Mouse (Mus musculus) heart, adult 2 months (tissue): ENCODE data around the gene Adcy2.

Experiments used
- CTCF ChIP-seq: fragments of 200-600 bp; IDR thresholded peaks from 2 replicates; pipeline ENCODE4 v1.8.1; 2022; ENCODE audit warnings: antibody characterized with exemption, mild to moderate bottlenecking, moderate library complexity
- POLR2A ChIP-seq: fragments of 200-500 bp; IDR thresholded peaks from 2 replicates; pipeline ENCODE4 v1.6.1; 2011; ENCODE audit warnings: mild to moderate bottlenecking, low read depth, low read length, control low read depth; ENCODE audit not compliant: insufficient read depth

- TF ChIP-seq CTCF = peak; percentile 34; the same call in 1 of the 2 replicates
- no peak for TF ChIP-seq POLR2A
Observed at GRCm38 (mm10) chr13:68799777-68800176, 199.6 kb downstream of the Adcy2 start.
